Mouse (Mus musculus) heart, embryonic 14.5 days (tissue): ENCODE data around the gene Zcchc7. TPM values are rescaled to one million over a fixed set of nuclear protein-coding genes. Genes with fewer than 3 reads are reported as not detected.

ENCODE experiments used
- ATAC-seq: fragments of 200-750 bp; cut with Nextera tagmentation; 2 replicates; pipeline ENCODE4 v1.8.0; 2017; ENCODE audit warnings: low read depth, moderate TSS enrichment; ENCODE audit not compliant: insufficient number of reproducible peaks, insufficient read depth, low FRiP score
- H3K27ac ChIP-seq, 2 experiments: fragments of 200-500 bp in 1 of 2; fragments of 300-500 bp in 1 of 2; sonication (generic) in 1 of 2; replicated peaks in 1 of 2; 2 replicates each; pipeline ENCODE4 v1.5.1; 2012 to 2014; ENCODE audit warnings: low read depth in 2 of 2, low read length in 2 of 2, control low read depth in 1 of 2, mild to moderate bottlenecking in 1 of 2, mixed read lengths in 1 of 2; ENCODE audit not compliant: control insufficient read depth in 1 of 2, insufficient read depth in 1 of 2
- H3K27me3 ChIP-seq: fragments of 300-500 bp; sonication (generic); 2 replicates; pipeline ENCODE4 v1.6.1; 2014; ENCODE audit warnings: mild to moderate bottlenecking, low read length, control low read depth; ENCODE audit not compliant: control insufficient read depth, insufficient read depth
- H3K36me3 ChIP-seq: fragments of 300-500 bp; sonication (generic); 2 replicates; pipeline ENCODE4 v1.6.1; 2014; ENCODE audit warnings: mild to moderate bottlenecking, control low read depth, low read length, mixed read lengths; ENCODE audit not compliant: control insufficient read depth, insufficient read depth
- H3K4me1 ChIP-seq, 2 experiments: fragments of 200-500 bp in 1 of 2; fragments of 300-500 bp in 1 of 2; sonication (generic) in 1 of 2; 2 replicates each; pipeline ENCODE4 v1.6.1; 2012 to 2014; ENCODE audit warnings: low read length in 2 of 2, control low read depth in 1 of 2, mixed read lengths in 1 of 2; ENCODE audit not compliant: control insufficient read depth in 2 of 2, insufficient read depth in 2 of 2
- H3K4me2 ChIP-seq: fragments of 300-500 bp; sonication (generic); 2 replicates; pipeline ENCODE4 v1.6.1; 2014; ENCODE audit warnings: mild to moderate bottlenecking, low read length
- H3K4me3 ChIP-seq, 2 experiments: fragments of 200-500 bp in 1 of 2; fragments of 300-500 bp in 1 of 2; sonication (generic) in 1 of 2; 2 replicates each; pipeline ENCODE4 v1.5.1; 2012 to 2014; ENCODE audit warnings: low read length in 2 of 2, mild to moderate bottlenecking in 2 of 2, control low read depth in 1 of 2, low read depth in 1 of 2, moderate library complexity in 1 of 2; ENCODE audit not compliant: control insufficient read depth in 1 of 2, insufficient read depth in 1 of 2
- H3K9ac ChIP-seq: fragments of 300-500 bp; sonication (generic); 2 replicates; pipeline ENCODE4 v1.6.1; 2014; ENCODE audit warnings: mild to moderate bottlenecking, low read length
- H3K9me3 ChIP-seq: fragments of 300-500 bp; sonication (generic); 2 replicates; pipeline ENCODE4 v1.6.1; 2016; ENCODE audit warnings: low read length, control low read depth; ENCODE audit not compliant: control insufficient read depth
- WGBS: fragments of 180-500 bp; shearing (Covaris S2); extraction: QIAGEN DNeasy Blood & Tissue Kit; methylation state at CpG from one replicate; pipeline ENCODE4 v1.1.7; 2014; 5-methylcytosine and 5-hydroxymethylcytosine counted together
- microRNA-seq: library from miRNA; unstranded; fragments of <30 nt; microRNA quantifications from one replicate; pipeline ENCODE4, GENCODE M21; 2016
- polyA plus RNA-seq: library from polyadenylated mRNA; unstranded; fragments of >200 nt; fragmentation: Nextera tagmentation; extraction: Ambion mirVana; gene quantifications from 2 replicates; pipeline ENCODE4 v1.2.1, GENCODE M21; 2014

Zcchc7 gene
- polyA plus RNA-seq, 1 experiment from 2014 or later = 24.9 TPM

DNA sequence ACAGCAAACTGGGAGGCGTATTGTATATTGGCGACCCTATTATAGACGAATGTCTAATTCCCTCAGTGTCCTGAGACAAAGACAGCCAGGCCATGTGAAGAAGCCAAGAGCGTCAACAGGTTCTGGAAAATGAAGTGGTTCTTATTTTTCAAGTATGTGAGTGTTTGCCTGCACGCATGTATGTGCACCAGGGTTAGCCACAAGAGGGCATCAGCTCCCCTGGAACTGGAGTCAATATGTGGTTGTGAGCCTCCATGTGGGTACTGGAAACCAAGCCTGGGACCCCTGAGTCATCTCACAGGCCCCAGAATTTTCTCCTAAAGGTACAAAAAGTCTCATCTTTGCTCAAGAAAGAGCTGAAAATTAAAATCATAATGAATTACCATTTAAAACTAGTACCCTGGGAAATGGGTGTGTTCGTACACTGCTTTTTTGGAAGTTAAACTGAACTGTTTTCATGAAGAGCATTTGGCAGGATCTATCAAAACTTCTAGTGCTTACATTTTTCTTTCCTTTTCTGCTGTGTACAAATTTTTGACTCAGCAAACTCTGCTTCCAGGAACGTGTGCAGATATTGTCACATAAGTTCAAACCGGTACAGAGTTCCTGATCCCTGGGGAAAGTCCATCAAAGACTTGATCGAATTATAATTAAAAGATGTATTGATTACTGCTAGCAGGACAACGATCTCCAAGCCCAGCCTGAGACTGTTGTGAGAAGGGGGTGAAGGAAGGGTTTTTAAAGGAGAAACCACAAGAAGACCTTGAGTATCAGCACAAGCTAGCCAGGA is 221.4 kb downstream of the Zcchc7 start:
- peaks cover 14 to 22% of the 10 kb centered on the region in 2 experiments for H3K4me1 ChIP-seq
- no peaks in the 10 kb centered on the region for H3K9me3 ChIP-seq
- WGBS = 83% methylated on average over 10 of the region's 10 CpGs
- no peak overlapping the region for H3K27ac ChIP-seq
- H3K4me2 ChIP-seq = no peak overlapping the region
- H3K9ac ChIP-seq = no peak overlapping the region
- H3K36me3 ChIP-seq = no peaks in the 10 kb centered on the region
- no peaks in the 10 kb centered on the region for H3K27me3 ChIP-seq
- no peak for ATAC-seq
- H3K4me3 ChIP-seq = no peak overlapping the region

DNA sequence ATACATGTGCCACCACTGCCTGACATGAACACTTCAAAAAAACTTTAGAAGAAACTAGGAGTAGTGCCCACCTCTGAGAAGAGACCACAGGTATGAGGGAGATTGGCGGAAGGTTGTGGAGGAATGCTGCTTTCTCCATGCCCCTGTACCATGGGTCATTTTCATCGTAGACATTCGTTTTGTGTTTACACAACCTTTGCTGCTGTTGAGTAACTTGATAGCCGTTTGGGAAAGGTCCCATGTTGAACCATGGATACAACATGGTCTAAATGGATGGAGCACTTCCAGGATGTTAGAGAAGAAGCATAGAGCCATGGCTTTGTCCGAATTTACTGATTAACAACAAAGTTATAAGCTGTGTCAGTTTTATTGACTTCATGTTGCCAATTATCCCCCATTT is 222.5 kb downstream of the Zcchc7 start:
- no peak overlapping the region for H3K4me2 ChIP-seq

DNA sequence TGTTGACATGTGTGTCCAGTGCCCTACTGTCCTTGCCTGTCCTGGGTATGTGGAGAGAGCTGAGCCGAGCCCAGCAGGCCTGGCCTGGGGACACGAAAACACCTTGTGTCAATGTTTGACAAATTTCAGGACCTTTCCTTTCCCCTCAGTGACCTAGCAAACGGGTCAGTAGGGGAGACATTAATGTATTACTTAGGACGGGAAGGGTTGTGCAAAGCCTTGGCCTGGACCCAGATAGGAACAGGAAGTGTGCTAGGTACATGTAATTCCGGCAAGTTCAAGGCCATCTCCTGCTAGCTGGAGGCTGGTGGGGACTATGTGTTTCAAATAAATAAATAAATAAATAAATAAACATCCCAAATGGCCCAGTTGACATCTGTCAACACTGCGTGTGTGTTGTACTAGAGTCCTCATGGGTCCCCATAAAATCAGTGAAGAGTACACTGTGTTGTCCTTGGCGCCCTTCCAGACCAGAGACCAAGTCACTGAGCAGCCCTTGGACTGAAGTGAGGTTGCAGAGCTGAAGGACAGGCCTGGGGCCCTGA is 224.2 kb downstream of the Zcchc7 start:
- no peak overlapping the region for H3K4me3 ChIP-seq
- ATAC-seq = no peak
- H3K9ac ChIP-seq = no peak overlapping the region
- no peaks in the 10 kb centered on the region for H3K9me3 ChIP-seq
- 69% methylated on average over 7 of the region's 7 CpGs for WGBS
- peaks cover 21 to 32% of the 10 kb centered on the region in 2 experiments for H3K4me1 ChIP-seq
- 0 out of 4 replicates have a peak overlapping the region, but pooled peaks of 1 of the 2 experiments have one; percentile 8 for H3K27ac ChIP-seq
- no peak overlapping the region for H3K4me2 ChIP-seq
- peaks cover 12% of the 10 kb centered on the region for H3K36me3 ChIP-seq
- no peaks in the 10 kb centered on the region for H3K27me3 ChIP-seq

More for the DNA sequence above, 222.5 kb downstream of the Zcchc7 start:
- Histone ChIP-seq H3K27ac (no peak overlapping the region), H3K9ac (no peak overlapping the region), H3K4me3 (no peak overlapping the region), H3K36me3 (no peaks in the 10 kb centered on the region), H3K9me3 (no peaks in the 10 kb centered on the region), H3K27me3 (no peaks in the 10 kb centered on the region), H3K4me1 (peaks cover 23 to 32% of the 10 kb centered on the region in 2 experiments)
- no peak for ATAC-seq
- 74% methylated on average over 5 of the region's 5 CpGs for WGBS

DNA sequence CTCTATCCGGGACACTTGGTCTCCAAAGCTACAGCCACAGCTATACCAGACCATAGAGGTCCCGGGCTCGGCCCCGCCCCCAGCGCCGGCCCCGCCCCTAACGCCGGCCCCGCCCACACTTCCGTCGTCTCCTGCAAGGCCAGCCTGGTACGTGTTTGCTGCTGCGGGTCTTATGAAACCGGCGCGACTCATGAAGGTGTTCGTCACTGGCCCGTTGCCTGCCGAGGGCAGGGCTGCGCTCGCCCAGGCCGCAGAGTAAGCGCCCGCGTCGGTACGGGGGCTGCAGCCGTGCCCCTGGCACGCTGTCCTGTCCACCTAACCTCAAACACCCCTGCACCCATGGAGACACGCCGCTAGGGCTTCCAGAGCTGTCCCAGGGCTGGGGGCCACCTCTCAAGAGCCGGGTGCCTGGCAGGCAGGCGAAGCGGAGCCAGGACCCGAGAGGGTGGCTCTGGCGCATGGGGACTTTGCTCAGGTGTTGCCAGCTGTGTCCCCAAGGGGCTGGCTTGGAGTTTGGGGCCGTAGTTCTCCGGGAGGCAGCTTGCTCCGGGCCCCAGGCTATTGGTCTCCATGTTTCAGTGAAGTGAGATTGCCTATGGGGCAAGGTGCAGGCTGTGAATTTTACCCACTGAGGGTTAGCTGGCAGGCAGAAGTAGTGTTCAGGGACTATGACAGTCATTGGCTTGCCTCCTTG is 225.8 kb downstream of the Zcchc7 start, which contains the start of gene Grhpr:
Gene Grhpr, plus strand, starts transcription at position 116 of the 694 bp plus-strand sequence.
- H3K9ac ChIP-seq = peak within 1 kb of the TSS; percentile 93
- H3K27ac ChIP-seq = peak within 1 kb of the TSS; percentile 74 to 90
- H3K36me3 ChIP-seq = peaks cover 27% of the 10 kb centered on the region
- H3K4me3 ChIP-seq = peak within 1 kb of the TSS; percentile 65 to 86
- no peaks in the 10 kb centered on the region for H3K27me3 ChIP-seq
- ATAC-seq = peak; percentile 88
- H3K9me3 ChIP-seq = no peaks in the 10 kb centered on the region
- WGBS = under 1% methylated on average over 39 of the region's 40 CpGs
- peak within 1 kb of the TSS; percentile 90 for H3K4me2 ChIP-seq
- H3K4me1 ChIP-seq = peaks cover 21 to 32% of the 10 kb centered on the region in 2 experiments

Small RNA genes within 50 kb of the gene (microRNA-seq; reads per million reads assigned to microRNA genes)
- gene Gm22639 = not detected

Other genes with a start within 250 kb of the Zcchc7 start
- not detected in 2 replicates for gene Pax5, start 45.4 kb upstream of the Zcchc7 start, polyA plus RNA-seq
- 85.6 and 88.7 TPM in 2 replicates for gene Grhpr, start 225.5 kb downstream of the Zcchc7 start, polyA plus RNA-seq